Mouse (Mus musculus) right cerebral cortex, postnatal 14 days (tissue): ENCODE measurements at regions not wholly inside any gene's neighbourhood (a gene's known extent, or its start where the extent isn't known, plus 50 kb on each side); places are given as distances from the start of the nearest gene placed in this dataset.

Experiments
- DNase-seq: peaks from one replicate; pipeline ENCODE4 v3.0.0; 2022

DNA sequence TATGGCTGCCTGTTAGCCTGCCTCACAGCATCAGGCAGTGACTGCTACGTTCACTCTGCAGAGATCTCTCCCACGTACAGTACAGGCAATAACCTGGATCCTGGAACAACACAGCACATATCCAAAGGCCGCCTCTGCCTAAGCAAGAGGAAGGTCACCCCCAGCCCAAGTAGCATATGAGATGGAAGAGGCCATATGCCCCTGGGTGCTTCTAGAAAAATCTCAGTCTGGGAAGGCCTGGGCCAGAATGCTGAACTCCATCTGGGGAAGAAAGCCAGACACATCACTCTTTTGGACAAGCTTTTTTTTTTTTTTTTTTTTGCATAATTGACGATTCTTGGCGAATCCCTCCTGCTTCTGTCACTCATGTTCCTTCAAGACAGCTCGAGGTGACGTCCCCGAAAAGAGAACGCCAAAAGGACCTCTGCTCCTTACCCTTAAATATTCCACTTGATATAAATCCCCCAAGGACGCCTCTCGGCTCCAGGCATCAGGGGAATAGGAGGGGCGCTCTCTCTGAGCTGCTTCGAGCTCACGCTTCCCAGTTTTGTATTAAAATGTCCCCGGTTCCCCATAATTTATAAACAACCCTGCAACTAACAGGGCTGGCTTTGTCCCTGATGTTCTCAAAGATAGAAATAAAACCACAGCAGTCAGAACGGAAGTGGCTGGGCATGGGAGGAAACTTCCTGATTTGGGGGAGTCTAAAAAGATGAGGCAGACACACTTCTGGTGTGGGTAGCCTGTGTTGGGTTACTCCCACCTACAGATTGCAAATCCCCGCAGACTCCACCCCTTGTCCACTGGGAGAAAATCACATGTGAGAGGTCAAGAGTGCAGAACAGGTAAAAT is 150.4 kb downstream of the Cryba4 start:
- DNase-seq: no peak

- no peak for DNase-seq
These were observed 141.9 kb downstream of the Cryba4 start for GRCm38 (mm10) chr5:112110306-112110969.

- DNase-seq: no peak
These were observed 131.6 kb downstream of the Cryba4 start for GRCm38 (mm10) chr5:112120766-112121165.

DNA sequence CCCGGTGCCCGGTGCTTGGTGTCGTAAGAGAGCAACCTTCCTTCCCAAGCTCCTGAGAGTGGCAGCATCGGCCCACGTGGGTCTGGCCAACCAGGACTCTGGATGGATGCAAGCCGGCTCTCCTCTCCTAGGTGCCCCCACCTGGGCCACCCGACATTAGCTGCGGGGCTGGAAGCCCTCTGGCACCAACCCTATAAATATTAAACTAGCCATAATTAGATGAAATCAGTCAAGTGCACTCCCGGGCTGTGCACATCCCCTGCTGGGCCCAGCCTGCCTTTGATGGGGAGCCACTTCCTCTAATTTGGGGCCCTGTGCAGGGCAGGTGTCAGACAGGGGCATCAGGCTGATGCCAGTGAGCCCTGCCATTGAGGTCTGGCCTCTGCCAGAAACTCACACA is 130.8 kb downstream of the Cryba4 start:
- no peak for DNase-seq

DNA sequence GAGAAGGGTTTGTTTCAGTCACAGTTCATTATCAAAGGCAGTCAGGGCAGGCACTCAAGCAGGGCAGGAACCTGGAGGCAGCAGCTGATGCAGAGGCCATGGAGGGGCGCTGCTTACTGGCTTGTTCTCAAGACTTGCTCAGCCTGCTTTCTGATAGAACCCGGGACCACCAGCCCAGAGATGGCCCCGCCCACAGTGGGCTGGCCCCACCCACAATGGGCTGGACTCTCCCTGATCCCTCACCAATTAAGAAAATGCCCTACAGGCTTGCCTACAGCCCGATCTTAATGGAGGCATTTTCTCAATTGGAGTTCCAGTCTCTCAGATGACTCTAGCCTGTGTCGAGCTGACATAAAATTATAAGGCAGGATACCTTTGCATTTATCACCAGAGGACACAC is 129.7 kb downstream of the Cryba4 start:
- DNase-seq: no peak

DNA sequence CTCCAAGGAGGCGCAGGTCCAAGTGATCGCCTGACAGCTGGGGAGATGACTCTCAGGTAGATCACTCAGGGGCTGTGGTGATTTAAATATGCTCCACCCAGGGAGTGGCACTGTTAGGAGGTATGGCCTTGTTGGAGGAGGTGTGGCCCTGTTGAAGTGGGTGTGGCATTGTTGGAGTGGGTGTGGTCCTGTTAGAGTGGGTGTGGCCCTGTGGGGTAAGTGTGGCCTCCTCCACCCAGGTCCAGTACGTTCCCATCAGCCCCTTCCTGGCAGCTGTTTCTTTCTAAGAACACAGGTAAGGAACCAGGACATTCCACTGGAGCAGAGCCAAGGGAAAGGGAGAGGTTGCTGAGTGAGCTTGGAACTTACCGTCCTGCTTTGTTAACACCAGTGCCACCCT is 125.1 kb downstream of the Cryba4 start:
- DNase-seq: no peak

- no peak for DNase-seq
These were observed 119.6 kb downstream of the Cryba4 start for GRCm38 (mm10) chr5:112132746-112133145.

DNA sequence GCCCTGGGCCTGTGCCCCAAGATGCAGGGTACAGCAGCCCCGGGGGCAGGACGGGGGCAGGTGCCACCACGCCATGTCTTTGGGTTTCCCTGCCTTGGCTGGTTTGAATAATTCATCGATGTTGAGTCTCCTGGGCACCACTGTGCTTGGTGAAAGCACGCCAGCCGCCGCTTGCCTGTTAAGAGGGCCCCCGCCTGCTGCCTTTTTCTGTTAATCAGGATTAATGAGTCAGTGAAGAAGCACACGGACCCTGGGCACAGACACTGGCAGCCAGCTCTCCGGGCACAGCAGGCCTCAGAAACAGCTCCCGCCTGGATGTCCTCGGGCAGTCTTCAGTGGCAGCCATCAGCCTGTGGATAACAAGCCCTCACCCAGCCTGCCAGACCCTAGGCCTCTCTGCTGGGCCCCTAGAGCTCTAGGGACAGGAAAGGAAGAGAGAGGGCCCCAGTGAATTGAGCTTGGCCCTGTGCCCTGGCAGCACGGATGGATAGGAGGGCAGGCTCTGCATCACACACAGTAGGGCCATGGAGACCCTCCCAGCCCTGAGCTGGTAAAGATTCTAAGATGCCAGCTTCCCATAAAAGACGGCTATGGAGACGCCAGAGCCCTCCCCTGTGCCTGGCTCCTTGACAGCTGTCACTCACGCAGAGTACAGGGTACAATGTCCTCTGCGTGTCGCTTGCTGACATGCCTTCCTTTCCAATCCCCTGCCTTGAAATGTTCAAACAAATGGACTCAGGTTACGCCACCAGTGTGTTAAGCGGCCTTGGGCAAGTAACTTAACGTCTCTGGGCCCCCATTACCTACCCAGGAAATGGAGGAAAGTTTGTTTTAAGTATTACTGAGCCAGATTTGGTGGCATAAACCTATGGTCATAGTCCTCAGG is 118.4 kb downstream of the Cryba4 start:
- peak; percentile 24 for DNase-seq

DNA sequence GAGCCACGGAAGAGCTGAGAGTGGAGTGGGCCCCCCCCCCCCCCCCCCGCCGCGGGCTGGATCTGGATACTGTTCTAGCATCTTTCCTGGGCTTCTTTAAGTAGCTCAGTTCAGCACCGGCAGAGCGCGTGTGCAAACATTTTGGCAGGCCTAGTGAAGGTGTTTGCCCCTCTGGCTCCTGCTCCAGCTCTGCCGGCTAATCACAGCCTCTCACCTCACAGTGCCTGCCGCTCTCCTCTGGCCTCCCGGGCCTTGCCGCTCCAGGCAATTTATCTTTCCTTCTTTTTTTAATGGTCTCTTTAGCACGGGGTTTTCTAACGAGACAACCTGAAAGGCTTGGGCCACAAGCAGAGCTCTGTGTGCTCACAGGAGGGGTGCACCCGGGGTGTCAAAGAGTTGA is 115.7 kb downstream of the Cryba4 start:
- no peak for DNase-seq

- no peak for DNase-seq
These were observed 114.1 kb downstream of the Cryba4 start for GRCm38 (mm10) chr5:112138246-112138645.

DNA sequence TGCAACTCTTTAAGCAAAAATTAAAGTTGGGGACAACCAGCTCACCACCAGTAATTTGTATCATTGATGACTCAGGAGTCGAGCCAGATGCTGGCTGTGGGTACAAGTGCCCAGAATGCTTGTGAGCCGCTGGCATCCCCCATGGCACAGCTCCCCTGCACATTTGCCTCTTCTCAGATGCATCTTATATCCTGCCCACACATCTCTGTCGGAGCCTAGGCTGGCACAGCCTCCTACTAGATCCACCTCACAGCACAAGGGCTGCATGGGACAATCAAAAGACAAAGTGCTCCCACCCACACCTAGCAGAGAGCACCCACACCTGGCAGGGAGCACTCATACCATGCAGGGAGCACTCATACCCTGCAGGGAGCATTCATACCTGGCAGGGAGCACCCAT is 109.6 kb downstream of the Cryba4 start:
- no peak for DNase-seq

DNA sequence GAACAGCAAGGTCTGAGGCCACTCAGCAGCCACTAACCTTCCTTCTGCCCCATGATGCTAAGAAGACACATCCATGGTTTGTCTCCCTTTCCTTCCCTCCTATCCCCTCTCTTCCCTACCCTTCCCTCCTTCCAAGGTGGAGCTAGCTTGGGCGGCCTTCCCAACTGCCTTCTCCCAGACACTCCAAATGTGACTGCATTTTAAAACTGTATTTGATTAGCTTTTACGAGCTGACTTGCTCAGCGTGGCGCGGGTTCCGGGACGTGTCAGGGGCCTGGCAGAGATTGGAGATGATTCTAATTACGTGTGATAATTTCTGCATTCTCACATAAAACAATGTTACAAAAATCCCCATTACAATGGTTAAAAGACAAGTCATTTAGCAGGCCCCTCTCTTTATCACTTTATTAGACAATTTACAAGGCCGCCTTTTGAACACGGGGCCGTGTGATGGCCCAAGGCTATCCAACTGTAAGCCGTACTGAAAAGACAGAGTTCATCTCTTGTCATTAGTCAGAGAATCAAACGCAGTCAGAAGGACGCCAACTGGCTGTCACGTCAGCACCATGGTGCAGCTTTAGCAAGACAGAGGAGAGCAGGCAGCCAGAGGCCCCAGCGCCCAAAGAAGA is 108.2 kb downstream of the Cryba4 start:
- no peak for DNase-seq

DNA sequence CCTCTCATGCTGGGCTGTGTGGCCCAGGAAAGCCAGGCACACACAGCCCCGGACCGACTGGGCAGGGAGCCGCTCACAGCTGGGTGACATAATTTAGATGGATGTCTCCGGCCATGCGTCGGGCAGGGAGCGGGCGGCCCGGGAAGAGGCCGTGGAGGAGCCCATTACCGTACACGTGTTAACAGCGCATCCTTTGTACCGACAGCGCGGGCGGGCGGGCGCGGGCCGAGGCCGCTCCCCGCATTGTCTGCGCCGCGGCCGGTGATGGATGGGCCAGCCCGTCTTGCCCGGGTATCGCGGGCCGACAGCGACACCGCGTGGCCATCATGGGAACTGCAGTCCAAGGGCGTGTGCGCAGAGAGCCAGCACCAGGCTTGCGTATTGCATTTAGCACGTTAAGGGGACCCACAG is 98.6 kb downstream of the Cryba4 start:
- DNase-seq: peak; percentile 85

DNA sequence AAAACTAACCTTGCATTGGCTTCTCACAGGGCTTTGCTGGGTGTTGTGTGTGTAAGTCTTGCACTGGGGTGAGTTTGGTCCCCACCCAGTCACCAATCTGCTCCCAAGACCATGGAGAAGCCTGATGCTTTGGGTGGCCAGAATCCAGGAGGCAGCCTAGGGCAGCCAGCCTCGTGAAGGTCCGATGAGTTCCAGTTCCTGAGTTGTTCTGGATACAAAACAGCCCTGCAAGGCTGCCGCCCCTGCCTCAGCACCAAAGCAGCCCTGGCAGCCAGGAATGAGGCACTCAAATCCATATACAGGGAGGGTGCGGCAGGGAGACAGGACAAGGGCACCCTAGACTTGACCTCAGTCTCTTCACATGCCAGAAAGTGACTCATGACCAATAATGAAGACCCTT is 97.7 kb downstream of the Cryba4 start:
- DNase-seq: no peak

DNA sequence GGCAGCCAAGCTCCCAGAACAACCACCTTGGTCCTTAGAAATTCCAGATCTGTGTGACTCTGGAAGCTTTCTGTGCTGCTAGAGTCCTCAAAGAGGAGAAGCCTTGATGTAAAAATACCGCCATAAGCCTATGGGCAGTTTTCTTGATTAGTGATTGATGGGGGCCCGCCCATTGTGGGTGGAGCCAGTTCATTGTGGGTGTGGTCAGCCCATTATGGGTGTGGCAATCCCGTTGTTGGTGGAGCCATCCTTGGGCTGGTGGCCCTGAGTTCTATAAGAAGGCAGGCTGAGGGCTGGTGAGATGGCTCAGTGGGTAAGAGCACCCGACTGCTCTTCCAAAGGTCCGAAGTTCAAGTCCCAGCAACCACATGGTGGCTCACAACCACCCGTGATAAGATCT is 97.3 kb downstream of the Cryba4 start:
- no peak for DNase-seq

- DNase-seq: no peak
These were observed 96.3 kb downstream of the Cryba4 start for GRCm38 (mm10) chr5:112156005-112156404.

- DNase-seq: no peak
These were observed 85.7 kb downstream of the Cryba4 start for GRCm38 (mm10) chr5:112166410-112167175.

DNA sequence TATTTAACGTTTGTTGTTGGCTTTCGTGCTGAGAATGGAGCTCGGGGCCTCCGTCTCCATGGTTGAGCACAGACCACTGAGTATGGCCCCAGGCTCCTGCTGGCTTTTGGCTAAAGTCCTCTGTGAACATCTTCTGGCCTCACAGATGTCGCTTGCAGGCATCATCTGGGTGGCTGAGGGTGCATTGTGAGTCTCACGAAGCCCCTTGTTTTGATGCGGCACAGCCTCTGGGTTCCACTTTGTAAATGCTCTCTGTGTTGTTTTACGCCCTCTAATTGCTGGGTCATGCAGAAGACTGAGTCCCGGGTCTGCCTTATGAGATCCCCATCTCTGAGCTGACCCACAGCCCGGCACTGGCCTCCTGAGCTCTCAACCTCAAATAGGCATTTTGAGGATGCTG is 84.5 kb downstream of the Cryba4 start:
- no peak for DNase-seq

- no peak for DNase-seq
These were observed 81.0 kb downstream of the Cryba4 start for GRCm38 (mm10) chr5:112171325-112171724.

GRCm38 (mm10) chr5:112179213-112180057 is 72.9 kb downstream of the Cryba4 start:
- DNase-seq: peak; percentile 28

GRCm38 (mm10) chr5:112182775-112183174 is 69.5 kb downstream of the Cryba4 start:
- DNase-seq: no peak
